Mouse (Mus musculus) kidney, adult 2 months (tissue): Measurements from ENCODE around the gene Cpne9. TPM values are rescaled to one million over a fixed set of nuclear protein-coding genes. Genes with fewer than 3 reads are reported as not detected.
"Not testable (repeated sequence)": the region's sequence is repeated elsewhere in the genome, so short reads cannot be mapped to it uniquely, and the experiment has no call there.

Source experiments
- DNase-seq: peaks from one replicate; pipeline ENCODE4 v3.0.0; 2021
- H3K27ac ChIP-seq: fragments of 200-500 bp; 2 replicates; pipeline ENCODE4 v1.5.1; 2012; ENCODE audit warnings: low read depth, low read length, control low read depth, inconsistent platforms; ENCODE audit not compliant: insufficient read depth
- H3K27me3 ChIP-seq: fragments of 200-500 bp; replicated peaks from 2 replicates; pipeline ENCODE4 v1.6.1; 2012; ENCODE audit warnings: mild to moderate bottlenecking, moderate library complexity, low read length, inconsistent platforms; ENCODE audit not compliant: control insufficient read depth, insufficient read depth
- H3K36me3 ChIP-seq: fragments of 200-500 bp; 2 replicates; pipeline ENCODE4 v1.6.1; 2012; ENCODE audit warnings: mild to moderate bottlenecking, moderate library complexity, low read length, inconsistent platforms; ENCODE audit not compliant: control insufficient read depth, insufficient read depth
- H3K4me1 ChIP-seq: fragments of 200-500 bp; 2 replicates; pipeline ENCODE4 v1.6.1; 2011; ENCODE audit warnings: low read length; ENCODE audit not compliant: control insufficient read depth, insufficient read depth
- H3K4me3 ChIP-seq: fragments of 200-500 bp; 2 replicates; pipeline ENCODE4 v1.5.1; 2011; ENCODE audit warnings: mild to moderate bottlenecking, low read depth, low read length, control low read depth; ENCODE audit not compliant: insufficient read depth
- CTCF ChIP-seq: fragments of 200-500 bp; conservative IDR thresholded peaks from 2 replicates; pipeline ENCODE4 v1.5.1; 2011; ENCODE audit warnings: low read depth, mild to moderate bottlenecking, control low read depth, low read length, moderate library complexity, mixed read lengths; ENCODE audit not compliant: insufficient read depth, insufficient read length
- POLR2A ChIP-seq: fragments of 200-500 bp; IDR thresholded peaks from one replicate; pipeline ENCODE4 v1.6.1; 2011; ENCODE audit warnings: low read depth, low read length, control low read depth
- WGBS: fragments of 180-500 bp; shearing (Covaris S2); methylation state at CpG from one replicate; pipeline ENCODE4 v1.1.7; 2018; 5-methylcytosine and 5-hydroxymethylcytosine counted together
- polyA plus RNA-seq: library from polyadenylated mRNA; depleted of rRNA; stranded (reverse); fragments of >200 nt; gene quantifications from 2 replicates; pipeline ENCODE4 v1.2.3, GENCODE M21; 2012

Gene Cpne9
- polyA plus RNA-seq, 1 experiment, result 1.3 TPM

GRCm38 (mm10) chr6:113329396-113329795 is 47.3 kb downstream of the Cpne9 start:
- Histone ChIP-seq H3K4me1 (peaks cover 7% of the 10 kb centered on the region; the same call in 1 of the 2 replicates), H3K27me3 (no peaks in the 10 kb centered on the region), H3K36me3 (no peaks in the 10 kb centered on the region), H3K27ac (no peak overlapping the region), H3K4me3 (no peak overlapping the region)
- WGBS, result 95% methylated on average over 1 of the region's 1 CpGs
- no peak for TF ChIP-seq CTCF
- no peak for TF ChIP-seq POLR2A
- DNase-seq, result no peak

DNA sequence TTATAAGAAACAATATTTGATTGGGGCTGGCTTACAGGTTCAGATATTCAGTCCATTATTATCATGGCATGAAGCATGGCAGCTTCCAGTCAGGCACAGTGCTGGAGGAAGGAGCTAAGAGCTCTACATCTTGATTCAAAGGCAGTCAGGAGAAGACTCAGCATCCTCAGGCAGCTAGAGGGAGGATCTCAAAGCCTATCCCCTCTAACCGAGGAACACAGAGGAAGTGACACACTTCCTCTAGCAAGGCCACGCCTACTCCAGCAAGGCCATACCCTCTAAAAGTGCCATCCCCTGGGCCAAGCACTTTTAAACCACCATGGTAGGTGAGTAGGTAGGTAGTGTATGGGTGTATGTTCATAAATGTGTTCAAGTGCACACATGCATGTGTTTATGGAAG is 48.4 kb downstream of the Cpne9 start:
- TF ChIP-seq CTCF (no peak), POLR2A (no peak)
- WGBS, result 52% methylated on average over 2 of the region's 2 CpGs

DNA sequence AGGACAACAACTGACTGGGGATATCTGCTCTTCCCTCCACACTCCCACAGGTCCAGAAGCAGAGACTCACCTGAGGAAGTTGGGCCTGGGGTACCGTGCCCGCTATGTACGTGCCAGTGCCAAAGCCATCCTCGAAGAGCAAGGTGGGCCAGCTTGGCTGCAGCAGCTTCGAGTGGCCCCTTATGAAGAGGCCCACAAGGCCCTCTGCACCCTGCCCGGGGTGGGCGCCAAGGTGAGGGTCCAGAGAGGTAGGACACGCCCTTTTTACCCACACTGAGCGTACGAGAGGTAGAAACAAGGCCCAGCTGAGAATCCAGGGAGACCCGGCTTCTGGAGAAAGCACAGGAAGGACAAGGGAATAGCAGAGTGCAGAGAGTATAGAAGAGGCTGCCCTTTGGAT is 49.6 kb downstream of the Cpne9 start:
- TF ChIP-seq POLR2A, result no peak
- no peak for TF ChIP-seq CTCF
- no peak for DNase-seq
- peaks cover 10% of the 10 kb centered on the region; the same call in 1 of the 2 replicates for H3K4me1 ChIP-seq
- no peaks in the 10 kb centered on the region for H3K36me3 ChIP-seq
- WGBS, result 96% methylated on average over 11 of the region's 11 CpGs
- H3K4me3 ChIP-seq, result no peak overlapping the region
- H3K27ac ChIP-seq, result no peak overlapping the region
- no peaks in the 10 kb centered on the region for H3K27me3 ChIP-seq

More for the DNA sequence above, 48.4 kb downstream of the Cpne9 start:
- Histone ChIP-seq H3K4me3 (no peak overlapping the region), H3K36me3 (no peaks in the 10 kb centered on the region), H3K27me3 (no peaks in the 10 kb centered on the region), H3K27ac (no peak overlapping the region), H3K4me1 (peaks cover 10% of the 10 kb centered on the region; the same call in 1 of the 2 replicates)
- peak; percentile 16 for DNase-seq

- H3K4me3 ChIP-seq, H3K36me3 ChIP-seq, DNase-seq, H3K27me3 ChIP-seq: not testable (repeated sequence)
- Histone ChIP-seq H3K27ac (peak overlapping the region; percentile 57; the same call in 1 of the 2 replicates), H3K4me1 (peaks cover 10% of the 10 kb centered on the region; the same call in 1 of the 2 replicates)
- WGBS, result 39% methylated on average over 6 of the region's 6 CpGs
Observed at GRCm38 (mm10) chr6:113332734-113333133, 50.6 kb downstream of the Cpne9 start.

- Histone ChIP-seq H3K4me3 (no peak overlapping the region), H3K27ac (peak overlapping the region; percentile 58), H3K4me1 (peaks cover 10% of the 10 kb centered on the region; the same call in 1 of the 2 replicates), H3K36me3 (no peaks in the 10 kb centered on the region), H3K27me3 (no peaks in the 10 kb centered on the region)
- peak; percentile 90 for DNase-seq
- no peak for TF ChIP-seq CTCF
- TF ChIP-seq POLR2A, result no peak
- WGBS, result 27% methylated on average over 14 of the region's 14 CpGs
Observed at GRCm38 (mm10) chr6:113333137-113333950, 51.2 kb downstream of the Cpne9 start.

GRCm38 (mm10) chr6:113334216-113334615 is 52.1 kb downstream of the Cpne9 start:
- no peaks in the 10 kb centered on the region for H3K27me3 ChIP-seq
- H3K4me3 ChIP-seq, result no peak overlapping the region
- no peak for TF ChIP-seq POLR2A
- no peak overlapping the region for H3K27ac ChIP-seq
- no peaks in the 10 kb centered on the region for H3K36me3 ChIP-seq
- no peak for DNase-seq
- WGBS, result 70% methylated on average over 6 of the region's 6 CpGs
- peaks cover 10% of the 10 kb centered on the region; the same call in 1 of the 2 replicates for H3K4me1 ChIP-seq

DNA sequence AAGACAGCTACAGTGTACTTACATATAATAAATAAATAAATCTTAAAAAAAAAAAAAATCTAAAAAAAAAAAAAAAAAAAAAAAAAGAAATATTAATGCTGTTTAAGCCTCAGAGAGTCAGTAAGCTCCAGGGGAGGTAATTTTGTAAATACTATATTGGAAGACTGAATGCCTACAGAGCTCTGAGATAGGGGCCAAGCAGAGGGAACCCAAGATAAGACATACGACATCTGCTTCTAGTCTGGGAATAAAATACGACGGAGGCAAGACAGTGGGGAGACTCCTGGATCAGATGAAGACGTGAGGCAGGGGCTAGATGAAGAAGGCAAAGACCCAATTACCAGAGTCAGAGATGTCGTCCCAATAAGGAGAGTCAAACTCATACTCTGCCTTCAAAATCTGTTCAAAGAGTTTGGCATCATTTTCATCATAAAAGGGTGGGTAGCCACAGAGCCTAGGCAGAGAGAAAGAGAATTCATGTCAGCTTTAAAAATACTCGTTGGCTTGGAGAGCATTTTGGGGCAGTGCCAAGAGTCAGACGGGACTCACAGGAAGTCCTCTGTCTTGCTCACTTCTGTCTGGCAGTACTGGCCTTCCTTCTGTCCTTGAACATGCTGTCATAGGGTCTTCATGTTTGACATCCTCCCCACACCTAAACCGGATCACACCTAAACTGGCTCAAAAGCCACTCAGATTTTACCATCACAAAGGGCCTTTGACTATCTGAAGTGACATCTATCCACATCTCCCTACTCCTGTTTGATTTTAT is 54.9 kb downstream of the Cpne9 start:
- no peaks in the 10 kb centered on the region for H3K27me3 ChIP-seq
- no peak overlapping the region for H3K27ac ChIP-seq
- H3K4me1 ChIP-seq, result peaks cover 10% of the 10 kb centered on the region; the same call in 1 of the 2 replicates
- no peak for TF ChIP-seq CTCF
- TF ChIP-seq POLR2A, result no peak
- peak; percentile 65 for DNase-seq
- no peaks in the 10 kb centered on the region for H3K36me3 ChIP-seq
- 51% methylated on average over 8 of the region's 8 CpGs for WGBS
- H3K4me3 ChIP-seq, result no peak overlapping the region
